Mouse (Mus musculus) bone marrow macrophage, adult 2 months (primary cell): ENCODE data around the gene Rpgrip1l.

ENCODE experiments used
- CTCF ChIP-seq: IDR thresholded peaks from 2 replicates; pipeline ENCODE4 v1.5.1; 2012; ENCODE audit warnings: low read depth, mild to moderate bottlenecking, low read length, moderate library complexity
- POLR2A ChIP-seq: IDR thresholded peaks from 2 replicates; pipeline ENCODE4 v1.6.1; 2012; ENCODE audit warnings: mild to moderate bottlenecking, low read depth, low read length, borderline replicate concordance

- TF ChIP-seq CTCF (no peak), POLR2A (no peak)
Measured at GRCm38 (mm10) chr8:91276337-91276736, 36.7 kb downstream of the Rpgrip1l start.
